Mouse (Mus musculus): ENCODE data around the gene Galnt10.

Gene Galnt10

DNA sequence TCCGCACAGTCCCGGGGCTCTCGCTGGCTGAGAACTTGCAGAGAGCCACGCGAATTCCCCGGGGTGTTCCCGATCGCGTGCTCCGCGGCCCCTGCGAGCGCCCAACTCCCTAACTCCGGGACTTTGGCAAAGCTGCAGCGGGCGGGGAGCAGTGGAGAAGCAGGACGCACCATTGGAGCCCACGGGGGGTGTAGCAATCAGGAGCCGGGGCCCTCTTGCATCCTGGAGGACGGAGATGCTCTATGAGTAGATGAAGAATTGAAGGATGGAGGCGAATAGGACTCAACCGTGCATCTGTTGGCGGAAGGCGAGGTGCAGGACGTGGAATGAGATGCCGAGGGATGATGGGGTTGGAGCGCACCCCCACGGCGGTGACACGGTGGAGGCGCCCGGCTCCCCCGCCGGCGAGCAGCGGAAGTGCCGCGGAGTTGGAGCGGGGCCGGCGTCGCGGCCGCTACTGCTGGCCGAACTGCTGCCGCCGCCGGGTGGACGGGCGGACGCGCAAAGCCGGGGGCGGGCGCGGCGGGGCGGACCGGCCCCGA lies at the start of gene Galnt10:
Galnt10 (plus strand) TSS at position 425 of the 542 bp plus-strand sequence.
- DNase-seq (ENCODE audit: low read depth) = peak; percentile 73

DNA sequence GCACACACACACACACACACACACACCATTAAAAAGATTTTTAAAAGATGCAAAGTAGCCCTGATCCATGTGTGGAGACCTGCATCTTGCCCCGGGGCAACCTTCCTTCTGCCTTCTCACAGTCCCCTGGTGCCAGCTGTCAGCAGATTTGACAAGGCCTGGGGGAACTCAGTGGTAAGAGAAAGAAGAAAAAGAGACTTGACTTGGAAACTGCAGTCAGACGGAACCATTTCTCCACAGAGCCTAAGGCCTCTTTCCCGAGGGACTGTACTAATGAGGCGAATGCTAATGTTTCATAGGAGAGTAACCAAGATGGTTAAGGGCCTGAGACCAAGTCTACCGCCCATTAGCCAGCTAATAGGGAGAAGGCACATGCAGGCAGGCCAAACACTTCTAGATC lies 49.3 kb upstream of the Galnt10 start:
- no peak for DNase-seq (ENCODE audit: low read depth)

DNA sequence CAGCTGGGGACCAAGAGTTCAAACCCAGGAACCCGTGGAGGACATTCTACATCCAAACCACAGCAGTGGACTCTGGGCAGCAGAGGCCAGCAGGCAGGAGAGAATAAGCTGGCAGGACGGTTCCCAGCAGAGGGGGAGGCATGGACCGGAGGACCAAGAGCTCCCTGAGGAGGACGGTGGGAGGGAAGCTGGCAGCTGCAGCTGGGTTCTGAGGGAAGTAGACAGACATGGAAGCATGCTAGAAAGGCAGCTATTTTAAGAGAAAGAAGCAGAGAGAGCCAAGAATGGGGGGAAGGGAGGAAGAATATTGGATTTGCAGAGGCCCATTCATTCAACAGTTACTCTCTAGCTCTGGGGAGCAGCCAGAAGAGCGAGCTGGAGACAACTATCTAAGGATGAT lies 47.1 kb upstream of the Galnt10 start:
- no peak for DNase-seq (ENCODE audit: low read depth)

DNA sequence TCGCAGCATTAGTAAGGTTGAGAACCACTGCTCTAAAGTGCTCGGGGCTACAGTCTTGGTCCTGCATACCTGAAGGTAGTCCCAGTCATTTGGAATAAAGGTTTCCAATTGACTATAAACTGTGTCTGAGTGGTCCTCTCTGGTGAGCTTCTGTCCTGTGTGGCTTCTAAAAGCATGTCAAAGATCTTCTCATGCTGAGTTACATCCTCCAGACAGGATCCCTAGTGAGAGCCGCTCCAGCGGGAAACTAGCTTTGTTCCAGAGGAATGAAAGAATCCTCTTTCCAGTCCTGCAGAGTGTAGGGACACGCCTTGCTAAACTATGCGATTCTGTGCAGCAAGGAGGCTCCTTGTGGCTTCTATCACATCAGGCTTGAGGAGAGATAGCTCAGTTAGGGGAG lies 45.9 kb upstream of the Galnt10 start:
- no peak for DNase-seq (ENCODE audit: low read depth)

DNA sequence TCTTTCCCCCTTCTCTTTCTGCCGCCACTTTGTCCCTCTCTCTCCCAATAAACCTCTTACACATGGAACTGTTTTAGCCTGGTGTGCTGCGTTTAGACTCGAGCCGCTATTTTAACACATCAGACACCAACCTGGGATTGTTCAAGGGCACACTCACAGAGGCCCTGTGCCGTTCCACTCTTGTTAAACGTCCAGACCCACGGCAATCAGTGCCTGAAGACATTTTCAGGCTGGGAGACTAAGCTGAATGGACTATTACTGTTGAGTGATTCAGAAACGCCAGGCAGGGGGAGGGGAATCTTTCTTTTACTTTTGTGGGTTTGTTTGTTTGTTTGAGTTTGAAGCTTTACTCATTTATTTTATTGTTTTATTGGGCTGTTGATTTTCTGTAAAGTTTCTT lies 45.1 kb upstream of the Galnt10 start:
- no peak for DNase-seq (ENCODE audit: low read depth)

DNA sequence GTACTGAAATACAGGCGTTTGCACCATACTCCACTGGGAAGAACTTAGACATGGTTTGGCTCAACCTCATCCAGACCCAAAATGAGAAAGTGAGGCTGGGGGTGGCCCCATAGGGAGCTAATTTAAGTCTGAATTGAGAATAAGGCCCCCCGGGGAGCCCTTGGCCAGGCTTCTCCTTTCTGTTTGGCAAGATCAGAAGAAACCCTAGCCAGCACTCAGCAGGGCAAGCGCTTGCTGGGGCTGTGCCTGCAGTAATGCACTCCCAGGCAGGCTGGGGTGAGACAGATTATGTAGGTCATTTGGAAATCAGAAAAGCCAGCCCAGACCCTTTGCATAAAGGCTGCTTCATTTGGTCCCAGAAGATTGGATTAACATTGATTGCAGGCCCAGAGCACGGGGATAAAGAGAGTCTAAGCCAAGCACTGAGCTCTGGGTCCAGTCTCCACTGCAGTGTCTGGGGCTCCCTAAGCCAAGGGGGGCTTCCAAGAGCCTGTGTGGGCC lies 44.6 kb upstream of the Galnt10 start:
- no peak for DNase-seq (ENCODE audit: low read depth)

DNA sequence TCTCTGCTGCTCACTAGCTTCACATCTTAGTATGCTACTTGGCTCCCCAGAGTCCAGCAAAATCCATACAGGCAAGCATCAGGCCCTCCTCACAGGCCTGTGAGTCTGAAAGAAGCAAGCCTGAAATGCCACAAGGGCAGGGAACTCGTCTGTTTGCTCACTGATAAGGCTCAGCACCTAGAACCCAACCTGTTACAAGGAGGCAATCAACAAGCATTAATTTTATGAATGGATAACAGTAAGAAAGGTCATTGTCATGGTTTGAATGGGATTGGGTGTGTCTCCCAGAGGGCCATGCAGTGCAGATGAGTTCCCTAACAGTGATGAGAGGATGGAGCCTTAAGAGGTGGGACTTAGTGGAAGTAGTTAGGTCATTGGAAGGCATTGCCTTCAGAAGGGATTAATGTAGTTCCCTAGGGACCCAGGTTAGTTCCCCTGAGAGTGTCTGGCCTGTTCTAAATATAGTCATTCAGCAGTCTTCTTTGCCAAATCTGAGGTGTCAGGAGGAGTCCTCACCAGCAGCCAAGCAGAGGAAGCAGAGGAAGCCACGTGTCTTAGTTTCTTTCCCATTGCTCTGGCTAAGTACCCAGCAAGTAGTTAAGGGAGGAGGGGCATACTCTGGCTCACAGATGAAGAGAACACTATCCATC lies 43.3 kb upstream of the Galnt10 start:
- DNase-seq (ENCODE audit: low read depth) = no peak

DNA sequence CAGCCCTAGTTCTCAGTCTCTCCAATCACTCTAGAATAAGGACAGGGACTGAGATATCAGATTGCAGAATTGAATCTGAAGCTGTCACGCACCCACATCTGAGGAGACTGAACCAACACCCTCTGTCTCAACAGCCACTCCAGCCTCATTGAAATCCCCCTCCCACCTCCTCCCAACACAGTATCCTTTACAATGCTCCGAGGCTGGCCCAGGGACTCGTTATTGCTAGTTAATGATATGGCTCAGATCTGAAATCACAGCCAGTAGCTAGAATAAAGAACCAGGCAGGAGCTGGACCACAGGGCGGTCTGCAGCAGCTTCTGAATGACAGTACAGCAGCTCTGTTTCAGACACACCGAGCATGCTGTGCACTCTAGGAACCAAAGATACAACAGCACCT lies 40.2 kb upstream of the Galnt10 start:
- no peak for DNase-seq (ENCODE audit: low read depth)

DNA sequence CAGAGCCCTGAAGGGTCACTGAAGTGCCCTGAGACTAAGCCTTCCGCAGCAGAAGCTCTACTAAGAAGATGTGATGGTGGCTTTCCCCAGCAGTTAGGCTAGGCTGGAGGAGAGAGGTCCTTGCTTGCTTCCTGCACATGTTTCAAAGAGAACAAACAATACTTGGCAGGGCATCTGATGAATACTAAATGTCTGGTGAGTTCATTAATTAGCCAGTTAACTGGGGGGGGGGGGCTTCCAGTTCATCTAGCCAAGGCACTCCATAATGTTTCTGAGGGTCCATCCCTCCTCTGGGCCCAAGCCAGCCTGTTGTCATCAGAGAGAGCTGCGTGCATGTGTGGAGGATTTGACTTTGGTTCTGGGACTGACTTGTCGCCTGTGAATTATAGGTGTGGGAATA lies 39.6 kb upstream of the Galnt10 start:
- DNase-seq (ENCODE audit: low read depth) = no peak

DNA sequence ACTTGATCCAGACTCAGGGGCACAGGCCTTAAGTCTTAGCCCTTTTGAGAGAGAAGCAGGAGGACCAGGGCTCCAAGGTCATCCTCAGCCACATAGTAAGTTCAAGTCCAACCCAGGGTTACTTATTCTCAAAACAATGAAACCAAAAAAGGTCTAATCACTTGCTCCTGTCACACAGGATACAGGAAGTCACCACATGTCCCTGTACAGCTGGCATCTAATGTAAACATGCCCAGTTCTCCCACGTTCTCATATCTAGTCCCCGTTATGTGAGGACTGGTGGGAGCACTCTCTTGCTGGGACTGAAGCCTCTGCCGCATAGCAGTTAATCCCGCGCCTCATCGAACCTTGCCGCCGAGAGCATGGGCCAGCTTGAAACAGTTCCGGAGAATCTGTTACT lies 30.7 kb upstream of the Galnt10 start:
- no peak for DNase-seq (ENCODE audit: low read depth)

DNA sequence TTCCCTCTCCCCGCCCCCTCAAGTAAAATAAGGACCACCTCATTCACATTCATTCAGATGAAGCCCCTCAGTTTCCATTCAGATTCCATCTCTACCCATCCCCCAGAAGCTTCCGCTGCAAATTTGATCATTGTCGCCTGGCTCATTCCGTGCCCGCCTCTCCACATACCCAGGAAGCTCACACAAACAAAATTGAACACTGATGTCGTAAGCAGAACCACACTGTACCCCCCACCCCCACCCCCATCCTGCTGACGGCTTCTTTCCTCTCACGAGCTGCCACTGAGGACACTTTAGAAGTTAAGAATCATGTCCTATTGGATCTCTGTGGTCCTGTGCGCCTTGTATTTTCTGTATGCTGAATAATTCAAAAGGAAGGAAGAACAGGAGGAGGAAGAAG lies 30.0 kb upstream of the Galnt10 start:
- no peak for DNase-seq (ENCODE audit: low read depth)

DNA sequence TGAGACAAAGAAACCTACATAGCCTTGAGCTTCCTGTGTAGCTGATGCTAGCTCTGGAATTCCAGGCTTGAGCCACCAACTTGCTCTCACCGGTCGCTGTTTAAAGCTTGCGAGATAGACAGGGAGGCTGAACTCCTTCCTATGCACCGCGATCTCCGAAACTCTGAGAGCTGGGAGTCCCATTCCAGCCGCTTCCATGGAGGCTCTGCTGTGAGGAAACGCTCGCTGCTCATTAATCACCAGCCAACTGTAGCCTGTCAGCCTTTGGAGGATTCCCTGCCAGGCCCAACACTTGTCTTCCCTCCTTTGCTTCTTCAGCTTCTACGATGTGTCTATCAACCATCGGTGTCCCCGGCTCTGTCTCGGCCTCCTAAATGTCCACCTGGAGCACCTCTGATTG lies 29.4 kb upstream of the Galnt10 start:
- no peak for DNase-seq (ENCODE audit: low read depth)

DNA sequence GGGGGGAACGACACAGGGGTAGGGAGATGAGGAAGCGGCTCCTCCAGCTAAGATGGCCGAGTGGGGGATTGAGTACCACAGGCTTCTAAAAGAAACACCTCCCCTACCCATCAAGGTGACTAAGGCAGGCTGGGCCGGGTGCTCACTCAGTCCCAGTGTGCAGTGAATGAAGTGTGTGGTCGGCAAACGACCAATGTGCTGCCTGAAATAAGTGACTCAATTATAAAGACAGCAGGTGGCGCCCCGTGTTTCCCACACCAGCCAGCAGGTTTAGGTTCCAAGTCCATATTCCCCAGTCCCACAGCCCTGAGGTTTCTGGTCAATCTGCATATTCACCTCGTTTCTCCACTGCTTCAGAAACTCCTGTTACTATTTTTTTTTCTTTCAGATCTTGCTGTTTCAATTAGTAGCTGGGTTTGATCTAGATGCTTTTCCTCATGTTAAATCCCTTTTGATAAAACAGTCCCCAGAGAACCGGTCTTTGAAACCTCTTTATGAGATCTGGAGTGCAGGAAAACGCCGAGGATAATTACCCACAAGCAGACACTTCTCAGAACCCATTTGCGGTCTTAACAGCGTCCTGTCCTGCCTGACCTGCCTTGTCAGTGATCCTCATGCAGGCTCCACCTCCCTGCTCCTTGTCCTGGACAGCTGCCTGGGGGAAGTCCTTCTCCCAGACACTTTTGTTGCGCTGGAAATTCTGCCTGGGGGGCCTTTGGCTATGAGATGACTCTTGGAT lies 27.5 kb upstream of the Galnt10 start:
- peak; percentile 58 for DNase-seq (ENCODE audit: low read depth)

DNA sequence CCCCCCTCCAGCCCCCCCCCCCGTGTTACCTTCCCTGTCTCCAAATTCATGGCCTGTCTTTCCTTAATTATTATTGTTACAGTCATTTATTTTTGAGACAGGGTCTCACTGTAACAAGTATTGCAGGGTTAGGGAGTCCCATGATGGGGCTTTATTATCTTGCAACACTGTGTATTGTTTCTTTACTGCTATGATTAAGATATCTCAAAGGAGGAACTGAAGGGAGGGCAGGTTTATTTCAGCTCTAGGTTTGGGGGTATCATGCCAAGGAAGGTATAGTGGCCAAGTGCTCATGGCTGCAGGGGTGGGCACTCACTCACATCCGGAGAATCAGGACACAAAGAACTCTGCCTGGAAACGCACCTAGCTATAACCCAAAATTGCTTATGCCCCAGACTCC lies 23.8 kb upstream of the Galnt10 start:
- no peak for DNase-seq (ENCODE audit: low read depth)

DNA sequence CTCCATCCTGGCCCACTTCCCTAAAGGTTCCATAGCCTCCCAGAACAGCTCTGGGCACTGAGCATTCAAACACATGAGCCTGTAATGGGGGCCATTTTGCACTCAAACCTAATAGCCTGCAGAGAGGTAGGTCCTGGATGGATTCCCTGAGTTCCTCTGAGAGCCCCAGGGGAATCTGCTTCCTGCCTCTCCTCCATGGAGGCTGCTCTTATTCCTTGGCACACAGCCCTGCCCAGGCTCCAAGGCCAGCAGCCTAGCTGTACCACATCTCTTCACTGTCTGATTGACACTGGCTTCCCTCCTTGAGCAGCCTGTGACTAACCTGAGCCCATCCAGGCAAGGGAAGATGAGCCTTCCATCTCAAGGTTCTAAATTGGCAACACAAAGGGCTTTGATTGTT lies 23.4 kb upstream of the Galnt10 start:
- DNase-seq (ENCODE audit: low read depth) = no peak

DNA sequence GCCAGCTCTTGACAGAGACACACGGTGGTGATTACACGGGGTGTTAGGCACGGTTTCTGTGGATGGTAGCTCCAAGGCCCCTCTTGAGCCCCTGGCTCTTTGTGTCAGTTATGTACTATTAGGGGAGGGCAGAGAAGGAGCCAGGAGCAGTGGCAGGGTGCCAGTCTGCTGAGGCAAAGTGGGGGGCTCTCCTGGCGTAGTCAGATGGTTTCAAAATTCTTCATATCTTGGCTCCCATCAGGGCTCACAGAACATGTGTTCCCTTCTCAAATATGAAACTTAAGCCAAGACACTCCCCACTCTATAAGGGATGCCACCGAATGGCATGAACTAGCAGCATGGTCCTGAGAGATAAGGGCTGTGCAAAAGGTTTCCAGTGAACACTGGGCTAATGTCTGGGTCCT lies 20.8 kb upstream of the Galnt10 start:
- peak; percentile 33 for DNase-seq (ENCODE audit: low read depth)

DNA sequence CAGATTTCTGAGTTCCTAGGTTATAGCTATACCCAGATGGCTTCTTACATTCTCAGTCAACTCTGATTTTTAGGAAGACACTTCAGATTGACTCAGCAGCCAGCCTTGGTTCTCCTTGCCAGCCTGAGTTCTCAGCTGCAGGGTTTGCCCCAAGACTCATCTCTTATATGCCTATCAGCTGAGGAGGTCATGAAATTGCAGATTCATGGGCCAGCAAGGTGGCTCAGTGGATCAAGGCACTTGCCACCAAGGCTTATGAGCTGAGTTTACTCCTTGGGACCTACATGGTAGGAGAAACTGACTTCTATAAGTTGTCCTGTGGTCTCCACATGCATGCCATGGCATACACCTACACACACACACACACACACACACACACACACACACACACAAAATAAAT lies 19.8 kb upstream of the Galnt10 start:
- no peak for DNase-seq (ENCODE audit: low read depth)

DNA sequence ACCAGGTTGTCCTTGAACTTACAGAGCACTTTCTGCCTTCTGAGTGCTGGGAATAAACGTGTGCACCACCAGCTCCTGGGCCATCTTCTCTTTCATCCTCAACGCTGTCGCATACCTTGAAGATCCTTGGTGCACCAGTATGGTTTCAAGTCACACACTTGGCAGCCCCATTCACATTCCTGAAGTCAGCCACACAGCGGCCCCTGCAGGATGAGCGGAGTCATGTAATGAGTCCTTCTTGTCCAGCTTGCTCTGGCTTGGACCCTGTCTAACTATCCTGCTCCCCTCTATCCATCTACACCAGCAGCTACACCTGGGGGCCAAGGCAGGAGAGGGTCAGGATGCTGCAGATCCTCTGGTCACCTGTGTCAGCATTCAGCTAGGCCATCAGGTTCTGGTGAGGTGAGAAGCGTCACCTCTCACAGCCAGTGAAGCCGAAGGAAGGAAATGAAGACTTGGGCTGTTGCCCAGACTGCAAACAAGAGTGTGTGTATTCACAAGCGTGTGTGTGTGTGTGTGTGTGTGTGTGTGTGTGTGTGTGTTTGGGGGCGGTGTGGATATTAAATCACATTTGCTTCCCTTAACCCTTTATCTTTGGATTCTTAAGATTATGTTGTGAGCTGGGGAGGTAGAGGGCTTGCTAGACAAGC lies 18.0 kb upstream of the Galnt10 start:
- DNase-seq (ENCODE audit: low read depth) = peak; percentile 40

DNA sequence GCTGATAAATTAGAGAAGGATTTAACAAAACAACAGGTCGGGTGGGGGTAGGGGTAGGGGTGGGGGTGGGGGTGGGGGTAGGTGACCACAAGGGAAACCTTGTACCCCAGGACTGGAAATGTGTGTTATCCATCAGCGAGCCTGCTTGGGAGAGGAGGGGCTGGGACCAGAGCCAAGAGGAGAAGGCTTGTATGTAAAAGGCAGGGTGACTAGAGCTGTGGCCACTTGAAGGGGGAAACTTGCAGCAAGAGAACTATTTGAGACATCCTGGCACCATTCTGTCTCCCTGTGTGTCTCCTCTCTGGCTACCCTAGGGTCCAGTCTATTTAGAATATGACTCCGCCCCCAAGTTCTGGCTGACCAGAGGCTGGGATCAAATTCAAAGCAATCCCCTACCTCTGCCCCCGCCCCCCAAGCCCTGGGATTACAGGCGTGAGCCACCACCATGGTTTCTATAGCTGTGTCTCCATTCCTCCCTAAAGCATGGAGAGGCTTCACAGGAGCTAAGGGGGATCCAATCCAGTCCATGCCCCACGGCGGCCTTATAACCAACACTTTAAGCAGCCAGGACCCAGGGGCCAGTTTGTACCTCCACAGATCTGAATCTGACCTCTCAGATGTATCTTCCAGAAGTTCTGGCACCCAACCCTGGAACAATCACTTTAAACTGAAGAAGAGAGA lies 13.3 kb upstream of the Galnt10 start:
- DNase-seq (ENCODE audit: low read depth) = no peak

DNA sequence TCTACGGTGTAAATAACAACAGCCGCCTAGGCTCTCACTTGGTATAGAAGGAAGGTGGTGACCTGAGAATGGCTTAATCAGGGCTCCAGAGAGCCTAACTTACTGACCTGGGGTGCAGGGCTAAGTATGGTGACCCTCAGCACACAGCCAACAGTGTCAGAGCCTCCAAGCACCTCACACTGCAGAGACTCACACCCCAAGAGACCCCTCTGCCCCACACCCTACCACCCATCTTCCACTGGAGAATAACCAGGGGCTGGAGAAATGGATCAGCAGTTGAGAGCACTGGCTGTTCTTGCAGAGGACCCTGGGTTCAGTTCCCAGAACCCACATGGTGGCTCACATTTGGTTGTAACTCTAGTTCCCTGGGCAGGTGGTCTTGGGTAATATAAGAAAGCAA lies 12.2 kb upstream of the Galnt10 start:
- no peak for DNase-seq (ENCODE audit: low read depth)

DNA sequence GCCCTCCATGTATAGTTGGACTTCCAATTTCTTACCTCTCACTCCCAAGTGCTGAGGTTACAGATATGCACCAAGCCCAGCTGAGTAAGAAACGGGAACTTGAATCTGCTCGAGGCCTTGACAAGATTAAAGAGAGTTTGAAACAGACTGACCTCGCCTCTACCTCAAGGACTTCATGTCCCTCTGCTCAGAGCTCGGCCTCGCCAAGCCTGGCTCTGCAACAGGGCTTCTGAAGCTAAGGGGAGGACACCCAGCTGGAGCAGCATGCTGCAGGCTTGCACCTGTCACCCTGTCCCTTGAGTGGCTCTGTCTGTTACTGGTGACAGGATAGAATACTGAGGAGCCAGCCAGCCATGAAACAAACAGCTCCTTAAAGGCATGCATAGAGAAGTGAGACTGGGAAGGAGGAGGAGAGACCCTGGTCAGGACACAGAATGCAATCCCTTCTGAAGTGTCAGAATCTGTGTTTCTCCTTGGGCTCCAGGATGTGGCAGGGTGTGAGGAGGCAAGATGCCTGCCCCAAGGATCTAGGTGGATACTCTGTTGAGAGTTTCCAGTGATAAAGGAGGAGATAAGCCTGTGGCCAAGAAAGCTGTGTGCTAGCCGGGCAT lies 11.2 kb upstream of the Galnt10 start:
- no peak for DNase-seq (ENCODE audit: low read depth)

DNA sequence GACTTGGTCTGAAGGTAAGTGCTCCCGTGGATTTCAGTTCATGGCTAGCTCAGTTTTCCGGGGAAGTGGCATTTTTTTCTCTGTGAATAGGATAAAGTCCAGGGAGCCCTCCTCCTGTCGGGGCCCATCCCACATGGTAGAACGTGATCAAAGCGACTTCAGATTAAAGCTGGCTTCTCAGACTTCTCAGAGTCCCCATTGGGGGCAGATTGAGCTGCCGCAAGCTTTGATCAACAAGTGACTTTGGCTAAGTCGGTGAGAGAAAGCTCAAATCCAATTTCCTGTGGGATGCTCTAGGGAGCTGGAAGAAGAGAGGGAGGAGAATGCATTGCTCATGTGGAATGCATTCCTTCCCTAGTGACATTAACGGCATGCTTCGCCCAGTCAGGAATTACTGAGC lies 10.1 kb upstream of the Galnt10 start:
- DNase-seq (ENCODE audit: low read depth) = no peak
